Mouse (Mus musculus): ENCODE results near the gene Trib3. TPM values are rescaled to one million over a fixed set of nuclear protein-coding genes. Genes with fewer than 3 reads are reported as not detected.

The Trib3 gene
- polyA plus RNA-seq (2015; fragmentation: Nextera tagmentation; extraction: Ambion mirVana), result 0.79 and 0.97 TPM in 2 replicates

DNA sequence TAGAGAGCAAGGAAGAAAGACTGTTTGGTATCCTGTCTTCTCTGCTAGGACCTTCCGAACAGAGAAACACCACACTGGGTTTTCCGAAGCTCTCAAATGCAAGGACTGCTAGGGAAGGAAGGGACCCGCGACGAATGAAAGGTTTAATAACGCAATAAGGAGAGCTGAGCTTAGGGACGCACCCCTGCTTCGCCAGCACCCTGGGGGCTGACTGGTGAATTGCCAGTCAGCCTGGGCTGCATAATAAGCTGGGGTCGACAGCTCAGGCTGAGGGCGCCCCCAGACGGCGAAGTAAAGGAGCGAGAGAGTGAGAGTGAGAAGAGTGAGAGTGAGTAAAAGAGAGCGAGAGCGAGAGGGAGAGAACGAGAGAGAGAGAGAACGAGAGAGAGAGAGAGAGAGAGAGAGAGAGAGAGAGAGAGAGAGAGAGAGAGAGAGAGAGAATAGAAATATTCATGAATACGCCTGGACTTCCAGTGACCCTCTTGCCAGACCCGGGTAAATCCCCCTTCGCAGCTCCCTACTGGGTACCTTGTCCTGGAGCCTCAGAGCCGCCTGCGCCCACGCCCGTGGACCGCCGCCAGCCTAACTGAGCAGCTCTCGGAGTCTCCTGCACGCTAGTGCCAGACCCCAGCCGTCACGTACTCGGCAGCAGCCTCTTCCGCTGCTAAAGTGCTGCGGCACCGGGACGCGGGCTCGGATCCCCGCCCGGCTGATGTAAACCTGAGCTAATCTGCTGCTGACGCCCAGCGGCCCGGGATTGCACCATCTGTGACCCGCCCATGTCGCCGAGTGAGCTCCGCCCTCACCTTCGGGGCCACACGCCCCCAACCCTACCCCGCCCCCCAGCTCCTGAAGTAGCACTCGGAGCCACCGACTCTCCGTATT, at the start of gene Trib3:
Trib3 (minus strand) TSS at position 704 of the 885 bp plus-strand sequence.
- Histone ChIP-seq H3K9me3 (replicated peaks) (no peaks in the 10 kb centered on the region), H3K9ac (peak within 1 kb of the TSS; percentile 65), H3K4me3 (peak within 1 kb of the TSS; percentile 50), H3K4me1 (peaks cover 11% of the 10 kb centered on the region), H3K27me3 (peaks cover 16% of the 10 kb centered on the region; the same call in 1 of the 2 replicates), H3K27ac (no peak within 1 kb of the TSS), H3K4me2 (peak within 1 kb of the TSS; percentile 74), H3K36me3 (ENCODE audit: poor library complexity, severe bottlenecking) (no peaks in the 10 kb centered on the region)
- under 1% methylated on average over 51 of the region's 52 CpGs for WGBS
- ATAC-seq, result peak; percentile 84

DNA sequence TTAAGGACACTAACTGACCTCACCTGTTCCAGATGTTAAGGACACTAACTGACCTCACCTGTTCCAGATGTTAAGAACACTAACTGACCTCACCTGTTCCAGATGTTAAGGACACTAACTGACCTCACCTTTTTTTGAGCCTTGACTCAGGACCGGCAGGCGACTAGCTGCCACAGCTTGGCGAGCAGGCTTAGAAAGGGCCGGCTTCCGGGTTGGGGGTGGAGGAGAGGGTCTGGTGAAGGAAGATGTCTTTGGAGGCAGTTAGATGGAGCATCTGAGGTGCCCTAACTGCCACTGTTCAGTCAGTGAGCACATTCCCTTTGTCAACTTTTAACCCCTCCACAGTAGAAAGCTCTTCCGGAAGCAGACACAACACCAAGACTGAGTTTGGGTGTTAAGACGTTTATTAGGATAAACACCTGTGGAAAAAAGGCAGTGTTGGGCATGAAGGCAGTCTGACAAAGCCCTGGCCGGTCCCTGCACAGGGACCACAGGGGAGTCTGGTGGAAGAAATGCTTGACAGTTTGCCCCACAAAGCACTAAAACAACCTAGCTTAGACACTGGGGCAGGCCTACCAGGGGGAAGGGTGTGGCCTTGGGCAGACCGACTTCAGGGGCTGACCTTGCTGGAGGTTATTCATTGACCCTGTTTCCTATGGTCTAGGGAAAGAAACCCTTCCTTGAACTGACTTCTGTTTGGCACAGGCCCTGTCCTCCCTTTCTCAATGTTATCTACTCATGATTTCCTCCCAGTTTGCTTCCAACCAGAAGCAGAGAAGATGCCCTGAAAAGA, 49.6 kb upstream of the Trib3 start:
- H3K27ac ChIP-seq, result peak overlapping the region; percentile 12; the same call in 1 of the 2 replicates
- no peak for ATAC-seq
- H3K36me3 ChIP-seq (ENCODE audit: poor library complexity, severe bottlenecking), result no peaks in the 10 kb centered on the region
- H3K4me3 ChIP-seq, result peak overlapping the region; percentile 90
- 0 out of 2 replicates have a peak overlapping the region, but pooled peaks have one; percentile 97 for H3K9ac ChIP-seq
- peak overlapping the region; percentile 90 for H3K4me2 ChIP-seq
- no peaks in the 10 kb centered on the region for H3K9me3 ChIP-seq (replicated peaks)
- WGBS, result 52% methylated on average over 9 of the region's 9 CpGs
- 0 out of 2 replicates have a peak, but pooled peaks cover 1% of the 10 kb centered on the region for H3K27me3 ChIP-seq
- peaks cover 28% of the 10 kb centered on the region for H3K4me1 ChIP-seq

DNA sequence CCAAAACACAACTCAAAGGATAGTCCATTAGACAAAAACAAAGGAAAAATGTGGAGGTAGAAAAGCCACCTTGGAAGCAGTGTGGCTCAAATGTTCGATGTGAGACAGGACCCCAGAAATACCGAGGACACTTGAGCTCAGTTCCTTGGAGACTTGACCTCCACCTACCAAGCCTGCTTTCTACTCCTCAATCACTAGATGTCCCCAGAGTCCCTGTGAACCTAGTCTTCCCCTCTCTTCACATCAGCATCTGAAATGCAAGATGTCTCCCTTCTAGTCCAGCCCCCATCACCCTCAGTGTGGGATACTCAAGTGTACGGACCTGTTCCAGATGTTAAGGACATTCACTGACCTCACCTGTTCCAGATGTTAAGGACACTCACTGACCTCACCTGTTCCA, 49.0 kb upstream of the Trib3 start:
- Histone ChIP-seq H3K9ac (no peak overlapping the region), H3K4me3 (no peak overlapping the region), H3K27ac (no peak overlapping the region), H3K27me3 (0 out of 2 replicates have a peak, but pooled peaks cover 5% of the 10 kb centered on the region), H3K4me2 (0 out of 2 replicates have a peak overlapping the region, but pooled peaks have one; percentile 90), H3K36me3 (ENCODE audit: poor library complexity, severe bottlenecking) (no peaks in the 10 kb centered on the region), H3K9me3 (replicated peaks) (no peaks in the 10 kb centered on the region), H3K4me1 (peaks cover 28% of the 10 kb centered on the region)
- no peak for ATAC-seq
- 16% methylated on average over 3 of the region's 3 CpGs for WGBS

DNA sequence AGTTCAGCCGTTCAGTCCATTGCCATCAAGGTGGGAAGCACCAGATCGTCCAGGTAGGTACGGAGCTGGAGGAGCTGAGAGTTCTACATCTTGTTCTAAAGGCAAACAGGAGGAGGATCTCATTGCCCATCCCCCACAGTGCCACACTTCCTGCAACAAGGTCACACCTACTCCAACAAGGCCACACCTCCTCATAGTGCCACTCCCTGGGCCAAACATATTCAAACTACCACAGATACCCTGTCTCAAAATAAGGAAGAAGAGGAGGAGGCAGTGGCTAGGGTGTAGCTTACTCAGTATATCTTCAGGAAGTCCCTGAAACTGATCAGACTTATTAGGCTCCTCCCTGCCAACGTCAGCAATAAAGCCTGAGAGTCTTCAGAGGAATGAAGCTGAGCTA, 40.4 kb upstream of the Trib3 start:
- no peak overlapping the region for H3K27ac ChIP-seq
- 84% methylated on average over 4 of the region's 4 CpGs for WGBS

DNA sequence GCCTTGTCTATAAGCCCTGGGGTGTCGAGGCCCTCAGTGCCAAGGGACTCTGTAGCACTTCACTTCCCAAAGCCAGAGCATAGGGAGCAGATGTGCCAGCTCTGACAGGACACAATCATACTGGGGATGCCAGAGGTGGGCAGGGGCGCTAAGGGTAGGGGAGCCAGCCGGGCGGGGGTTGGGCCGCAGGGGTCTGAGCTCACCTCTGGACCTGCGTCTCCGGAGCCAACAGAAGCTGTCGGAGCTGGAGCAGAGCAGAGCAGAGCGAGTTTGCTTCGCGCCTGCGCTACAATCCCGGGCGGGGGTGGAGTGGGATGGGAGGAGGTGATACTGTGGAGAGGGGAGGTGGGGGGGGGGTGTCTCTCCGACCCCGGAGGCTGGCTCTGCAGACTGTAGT, 32.5 kb upstream of the Trib3 start, which contains the start of gene Nrsn2:
Nrsn2 (minus strand) TSS at position 294 of the 397 bp plus-strand sequence.
- H3K9me3 ChIP-seq (replicated peaks), result no peaks in the 10 kb centered on the region
- peak within 1 kb of the TSS; percentile 47; the same call in 1 of the 2 replicates for H3K9ac ChIP-seq
- no peaks in the 10 kb centered on the region for H3K36me3 ChIP-seq (ENCODE audit: poor library complexity, severe bottlenecking)
- no peaks in the 10 kb centered on the region; the same call in 1 of the 2 replicates for H3K27me3 ChIP-seq
- H3K4me1 ChIP-seq, result peaks cover 35% of the 10 kb centered on the region
- ATAC-seq, result peak; percentile 77
- peak within 1 kb of the TSS; percentile 58 for H3K4me2 ChIP-seq
- 5% methylated on average over 16 of the region's 16 CpGs for WGBS
- H3K27ac ChIP-seq, result peak within 1 kb of the TSS; percentile 87
- H3K4me3 ChIP-seq, result peak within 1 kb of the TSS; percentile 31

More for the DNA sequence above, 40.4 kb upstream of the Trib3 start:
- Histone ChIP-seq H3K9ac (no peak overlapping the region), H3K9me3 (replicated peaks) (no peaks in the 10 kb centered on the region), H3K4me2 (no peak overlapping the region), H3K4me3 (no peak overlapping the region), H3K27me3 (0 out of 2 replicates have a peak, but pooled peaks cover 5% of the 10 kb centered on the region), H3K4me1 (no peaks in the 10 kb centered on the region), H3K36me3 (ENCODE audit: poor library complexity, severe bottlenecking) (no peaks in the 10 kb centered on the region)
- ATAC-seq, result no peak

DNA sequence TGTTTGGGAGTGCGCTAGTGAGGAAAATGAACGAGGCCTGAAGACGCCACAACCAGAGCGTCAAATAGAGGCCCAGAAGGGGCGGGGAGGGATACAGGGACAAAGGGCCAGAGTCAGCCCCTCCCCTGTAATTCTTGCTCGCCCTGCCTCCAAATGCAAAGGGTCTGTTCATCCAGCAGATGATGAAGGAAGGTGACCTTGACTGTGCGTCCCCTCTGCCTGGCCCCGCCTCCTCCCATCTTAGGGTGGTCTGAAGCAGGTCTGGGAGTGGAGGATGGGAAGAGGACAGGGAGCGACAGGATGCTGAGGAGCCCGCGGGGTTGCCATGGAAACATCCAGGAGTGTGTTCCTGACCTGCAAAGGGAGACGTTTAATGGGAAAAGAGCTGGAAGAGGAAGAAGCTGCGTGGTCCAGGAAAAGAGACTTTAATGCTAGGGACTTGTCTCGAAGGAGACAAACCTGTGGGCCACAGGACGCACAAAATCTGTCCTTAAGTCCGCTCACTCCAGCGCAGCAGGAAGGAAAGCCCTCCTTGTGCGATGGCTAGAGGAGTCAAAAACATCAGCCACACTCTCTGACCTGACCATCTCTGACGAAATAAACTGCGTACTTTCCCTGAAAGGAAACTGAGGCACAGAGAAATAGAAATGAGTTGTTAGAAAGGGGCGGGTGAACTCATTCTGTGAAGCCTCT, 32.0 kb upstream of the Trib3 start:
- 2% methylated on average over 21 of the region's 21 CpGs for WGBS
- H3K4me2 ChIP-seq, result peak overlapping the region; percentile 58
- ATAC-seq, result peak; percentile 80
- no peaks in the 10 kb centered on the region; the same call in 1 of the 2 replicates for H3K27me3 ChIP-seq
- peak overlapping the region; percentile 31 for H3K4me3 ChIP-seq
- H3K27ac ChIP-seq, result peak overlapping the region; percentile 87
- no peaks in the 10 kb centered on the region for H3K9me3 ChIP-seq (replicated peaks)
- no peaks in the 10 kb centered on the region for H3K36me3 ChIP-seq (ENCODE audit: poor library complexity, severe bottlenecking)
- H3K4me1 ChIP-seq, result peaks cover 35% of the 10 kb centered on the region
- peak overlapping the region; percentile 47; the same call in 1 of the 2 replicates for H3K9ac ChIP-seq

DNA sequence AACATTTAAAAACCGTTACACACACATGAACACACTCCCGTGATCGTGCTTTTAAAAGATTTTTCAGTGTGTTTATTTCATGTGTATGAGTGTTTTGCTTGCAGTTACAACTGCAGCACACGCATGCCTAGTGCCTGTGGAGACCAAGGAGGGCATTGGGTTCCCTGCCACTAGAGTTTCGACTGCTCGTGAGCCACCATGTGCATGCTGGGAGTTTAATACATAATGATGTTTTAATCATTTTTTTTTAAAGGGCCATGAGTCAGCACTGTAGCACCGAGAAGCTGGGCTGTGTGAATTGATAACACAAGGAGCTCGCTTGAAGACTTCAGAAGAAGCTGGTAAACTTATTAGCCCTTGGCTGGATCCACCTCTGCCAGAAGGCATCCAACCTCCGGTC, 29.7 kb upstream of the Trib3 start:
- H3K27me3 ChIP-seq, result no peaks in the 10 kb centered on the region; the same call in 1 of the 2 replicates
- WGBS, result 82% methylated on average over 9 of the region's 9 CpGs

DNA sequence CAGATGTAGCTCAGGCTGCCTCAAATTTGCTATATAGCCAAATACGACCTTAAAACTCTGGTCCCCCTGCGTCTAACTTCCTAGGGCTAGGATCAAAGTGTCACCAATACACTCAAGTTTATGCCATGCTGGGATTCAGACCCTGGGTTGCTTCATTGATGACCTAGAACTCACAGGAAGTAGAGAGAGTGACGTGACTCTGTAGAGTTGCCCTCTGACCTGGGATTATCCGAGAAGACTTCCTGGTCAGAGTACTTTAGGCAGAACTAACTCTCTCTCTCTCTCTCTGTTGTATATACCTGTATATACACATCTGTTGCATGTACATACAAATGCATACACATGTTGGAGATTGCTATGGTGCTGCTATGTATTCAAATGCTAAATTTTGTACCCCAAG, 28.8 kb upstream of the Trib3 start:
- Histone ChIP-seq H3K4me2 (no peak overlapping the region), H3K4me1 (peaks cover 38% of the 10 kb centered on the region), H3K27me3 (no peaks in the 10 kb centered on the region; the same call in 1 of the 2 replicates), H3K4me3 (no peak overlapping the region), H3K36me3 (ENCODE audit: poor library complexity, severe bottlenecking) (no peaks in the 10 kb centered on the region), H3K9ac (no peak overlapping the region), H3K27ac (no peak overlapping the region), H3K9me3 (replicated peaks) (no peaks in the 10 kb centered on the region)
- WGBS, result 75% methylated on average over 4 of the region's 4 CpGs
- no peak for ATAC-seq

More for the DNA sequence above, 29.7 kb upstream of the Trib3 start:
- no peak for ATAC-seq
- no peaks in the 10 kb centered on the region for H3K9me3 ChIP-seq (replicated peaks)
- no peak overlapping the region for H3K9ac ChIP-seq
- no peak overlapping the region for H3K4me2 ChIP-seq
- no peak overlapping the region for H3K27ac ChIP-seq
- H3K4me3 ChIP-seq, result no peak overlapping the region
- H3K4me1 ChIP-seq, result peaks cover 37% of the 10 kb centered on the region
- no peaks in the 10 kb centered on the region for H3K36me3 ChIP-seq (ENCODE audit: poor library complexity, severe bottlenecking)

DNA sequence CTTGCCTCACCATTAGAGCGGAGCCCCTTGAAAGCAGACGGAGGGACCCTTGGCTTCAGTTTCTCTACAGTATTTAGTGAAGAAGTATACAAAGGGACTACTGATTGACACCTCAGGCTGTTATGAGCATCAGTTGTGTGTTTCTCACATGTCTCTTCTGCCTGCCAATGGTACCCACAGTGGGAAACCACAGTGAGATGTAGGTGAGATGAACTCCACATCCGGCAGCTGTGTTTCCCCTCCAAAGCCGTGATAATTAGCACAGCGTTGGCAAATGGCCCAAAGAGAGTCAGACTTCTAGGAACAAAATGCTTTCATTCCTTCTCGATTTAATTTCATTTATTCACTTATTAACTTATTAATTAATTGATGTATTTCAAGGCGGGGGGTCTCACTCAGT, 28.3 kb upstream of the Trib3 start:
- no peaks in the 10 kb centered on the region for H3K9me3 ChIP-seq (replicated peaks)
- peaks cover 38% of the 10 kb centered on the region for H3K4me1 ChIP-seq
- WGBS, result 54% methylated on average over 7 of the region's 7 CpGs
- H3K4me2 ChIP-seq, result no peak overlapping the region
- no peak overlapping the region for H3K4me3 ChIP-seq
- ATAC-seq, result no peak
- no peaks in the 10 kb centered on the region; the same call in none of the 2 replicates for H3K27me3 ChIP-seq
- no peak overlapping the region for H3K9ac ChIP-seq
- no peaks in the 10 kb centered on the region for H3K36me3 ChIP-seq (ENCODE audit: poor library complexity, severe bottlenecking)
- H3K27ac ChIP-seq, result peak overlapping the region; percentile 25; the same call in 1 of the 2 replicates

DNA sequence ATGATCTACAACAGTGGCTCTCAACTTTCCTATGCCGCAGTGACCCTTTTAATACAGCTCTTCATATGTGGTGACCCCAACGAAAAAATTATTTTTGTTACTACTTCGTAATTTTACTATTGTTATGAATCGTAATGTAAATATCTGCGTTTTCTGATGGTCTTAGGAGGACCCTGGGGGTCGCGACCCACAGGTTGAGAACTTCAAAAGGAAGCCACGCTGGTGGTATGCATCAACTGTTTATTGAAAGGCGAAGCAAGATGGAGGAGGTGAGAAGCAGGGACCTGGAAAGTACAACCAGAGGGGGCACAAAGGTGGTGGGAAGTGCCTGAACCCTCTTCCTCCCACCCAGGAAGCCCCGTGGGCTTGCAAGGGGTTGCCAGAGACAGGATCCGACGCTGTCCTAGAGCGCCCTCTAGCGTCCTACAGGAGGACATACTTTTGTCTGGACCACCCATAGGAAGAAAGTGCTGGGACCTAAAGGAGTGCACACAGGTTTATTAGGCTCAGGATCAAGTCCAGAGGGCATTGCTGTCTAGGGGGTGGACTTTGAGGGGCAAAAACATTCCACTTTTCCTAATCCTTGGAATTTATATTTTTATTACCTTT, 24.8 kb upstream of the Trib3 start:
- Histone ChIP-seq H3K4me3 (no peak overlapping the region), H3K36me3 (ENCODE audit: poor library complexity, severe bottlenecking) (no peaks in the 10 kb centered on the region), H3K27ac (no peak overlapping the region), H3K4me2 (no peak overlapping the region), H3K4me1 (peaks cover 8% of the 10 kb centered on the region; the same call in 1 of the 2 replicates), H3K9ac (no peak overlapping the region), H3K9me3 (replicated peaks) (no peaks in the 10 kb centered on the region), H3K27me3 (no peaks in the 10 kb centered on the region; the same call in 1 of the 2 replicates)
- ATAC-seq, result peak; percentile 28; the same call in 1 of the 2 replicates
- WGBS, result 34% methylated on average over 14 of the region's 14 CpGs

DNA sequence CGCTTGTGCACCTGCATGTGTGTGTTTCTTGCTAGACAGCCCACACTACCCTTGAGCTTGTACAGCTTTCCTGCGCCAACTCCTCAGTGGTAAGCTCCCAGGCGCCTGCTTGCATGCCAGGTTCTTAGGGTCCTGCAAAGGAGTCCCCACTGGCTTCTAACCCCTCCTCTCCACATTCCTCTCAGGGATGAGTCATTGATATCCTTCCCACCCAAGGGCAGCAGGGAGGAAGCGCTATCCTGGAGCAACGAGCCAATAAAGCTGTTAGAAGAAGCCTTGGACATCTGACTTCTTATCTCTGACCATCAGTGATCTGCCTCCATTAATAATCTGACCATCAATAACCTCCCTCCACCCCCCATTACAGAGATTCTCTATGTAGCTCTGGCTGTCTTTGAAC, 24.1 kb upstream of the Trib3 start:
- ATAC-seq, result no peak
- Histone ChIP-seq H3K36me3 (ENCODE audit: poor library complexity, severe bottlenecking) (no peaks in the 10 kb centered on the region), H3K4me3 (no peak overlapping the region), H3K9me3 (replicated peaks) (no peaks in the 10 kb centered on the region), H3K9ac (no peak overlapping the region), H3K4me1 (peaks cover 8% of the 10 kb centered on the region; the same call in 1 of the 2 replicates), H3K27ac (no peak overlapping the region), H3K27me3 (no peaks in the 10 kb centered on the region; the same call in 1 of the 2 replicates), H3K4me2 (no peak overlapping the region)
- WGBS, result 82% methylated on average over 5 of the region's 5 CpGs
